Mouse (Mus musculus) spleen, adult 18-20 months (tissue): ENCODE data around the gene Usp5.
"Not testable (repeated sequence)": the region's sequence is repeated elsewhere in the genome, so short reads cannot be mapped to it uniquely, and the experiment has no call there.

Source experiments
- DNase-seq, 2 experiments: peaks; one replicate each; pipeline ENCODE4 v3.0.0; 2022; ENCODE audit warnings: mixed read lengths in 2 of 2

Gene Usp5

GRCm38 (mm10) chr6:124839805-124840204, 10.5 kb upstream of the Usp5 start:
- DNase-seq, result no peak

GRCm38 (mm10) chr6:124836411-124836810, 7.1 kb upstream of the Usp5 start:
- DNase-seq, result no peak

GRCm38 (mm10) chr6:124835531-124835930, 6.2 kb upstream of the Usp5 start:
- DNase-seq, result no peak

GRCm38 (mm10) chr6:124834512-124835081, 5.3 kb upstream of the Usp5 start:
- DNase-seq, result no peak

GRCm38 (mm10) chr6:124831649-124832048, 2.4 kb upstream of the Usp5 start:
- DNase-seq, result no peak

- not testable (repeated sequence) for DNase-seq
Measured at GRCm38 (mm10) chr6:124831199-124831598, 1.9 kb upstream of the Usp5 start.

GRCm38 (mm10) chr6:124829799-124830700, 766 bp upstream of the Usp5 start:
- DNase-seq, result peak; percentile 82 to 84

- DNase-seq, result peak; percentile 20 to 28
Measured at GRCm38 (mm10) chr6:124828101-124828592, 1.1 kb downstream of the Usp5 start.

- no peak for DNase-seq
Measured at GRCm38 (mm10) chr6:124822049-124822448, 7.2 kb downstream of the Usp5 start.

GRCm38 (mm10) chr6:124820891-124821290, 8.4 kb downstream of the Usp5 start:
- DNase-seq, result no peak

GRCm38 (mm10) chr6:124817971-124818370, 11.3 kb downstream of the Usp5 start:
- no peak for DNase-seq

- no peak for DNase-seq
Measured at GRCm38 (mm10) chr6:124817563-124817962, 11.7 kb downstream of the Usp5 start.

GRCm38 (mm10) chr6:124817125-124817524, 12.2 kb downstream of the Usp5 start:
- no peak for DNase-seq

GRCm38 (mm10) chr6:124816611-124817010, 12.7 kb downstream of the Usp5 start:
- DNase-seq, result no peak

GRCm38 (mm10) chr6:124814858-124815774, 14.2 kb downstream of the Usp5 start:
- DNase-seq, result no peak

GRCm38 (mm10) chr6:124814448-124814847, 14.8 kb downstream of the Usp5 start:
- no peak for DNase-seq

- DNase-seq, result peak; percentile 80 to 86
Measured at GRCm38 (mm10) chr6:124813933-124814332, 15.4 kb downstream of the Usp5 start, which contains the start of gene Tpi1. Tpi1 (minus strand) TSS chr6:124814296.

GRCm38 (mm10) chr6:124813496-124813895, 15.8 kb downstream of the Usp5 start:
- peak; percentile 40 to 55 for DNase-seq

- DNase-seq, result no peak
Measured at GRCm38 (mm10) chr6:124812848-124813247, 16.4 kb downstream of the Usp5 start.

GRCm38 (mm10) chr6:124811701-124812560, 17.4 kb downstream of the Usp5 start:
- DNase-seq, result no peak

- no peak for DNase-seq
Measured at GRCm38 (mm10) chr6:124811403-124811665, 17.9 kb downstream of the Usp5 start.
